Mouse (Mus musculus) lung, postnatal 0 days (tissue): ENCODE data around the gene Srebf2.

Source experiments
- CTCF ChIP-seq: IDR thresholded peaks from 2 replicates; pipeline ENCODE4 v1.5.1; 2016; ENCODE audit warnings: antibody characterized with exemption, mild to moderate bottlenecking
- EP300 ChIP-seq: IDR thresholded peaks from 2 replicates; pipeline ENCODE4 v1.6.1; 2016; ENCODE audit warnings: antibody characterized with exemption, mild to moderate bottlenecking, control low read depth

DNA sequence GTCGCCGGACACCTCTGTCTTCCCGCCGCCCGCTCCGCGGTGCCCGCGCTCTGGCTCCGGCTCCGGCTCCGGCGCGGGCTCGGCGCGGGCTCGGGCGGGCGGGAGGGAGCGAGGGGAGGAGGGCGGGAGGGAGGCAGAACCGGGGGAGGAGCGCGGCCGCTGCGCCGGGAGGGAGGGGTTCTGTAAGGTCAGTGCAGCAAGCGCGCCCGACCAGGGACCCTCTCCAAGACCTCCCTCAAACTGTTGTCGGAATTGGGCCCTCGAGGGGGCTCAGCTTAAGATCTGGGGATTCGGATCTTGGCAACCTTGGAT, 65.7 kb downstream of the Srebf2 start, which contains the start of gene Shisa8:
- TF ChIP-seq EP300 (no peak), CTCF (no peak)
